Mouse (Mus musculus): ENCODE measurements around the gene Psmd5. TPM values are rescaled to one million over a fixed set of nuclear protein-coding genes. Genes with fewer than 3 reads are reported as not detected.

Gene Psmd5
- 52.0 TPM for polyA plus RNA-seq (2017; shearing (Covaris generic))

DNA sequence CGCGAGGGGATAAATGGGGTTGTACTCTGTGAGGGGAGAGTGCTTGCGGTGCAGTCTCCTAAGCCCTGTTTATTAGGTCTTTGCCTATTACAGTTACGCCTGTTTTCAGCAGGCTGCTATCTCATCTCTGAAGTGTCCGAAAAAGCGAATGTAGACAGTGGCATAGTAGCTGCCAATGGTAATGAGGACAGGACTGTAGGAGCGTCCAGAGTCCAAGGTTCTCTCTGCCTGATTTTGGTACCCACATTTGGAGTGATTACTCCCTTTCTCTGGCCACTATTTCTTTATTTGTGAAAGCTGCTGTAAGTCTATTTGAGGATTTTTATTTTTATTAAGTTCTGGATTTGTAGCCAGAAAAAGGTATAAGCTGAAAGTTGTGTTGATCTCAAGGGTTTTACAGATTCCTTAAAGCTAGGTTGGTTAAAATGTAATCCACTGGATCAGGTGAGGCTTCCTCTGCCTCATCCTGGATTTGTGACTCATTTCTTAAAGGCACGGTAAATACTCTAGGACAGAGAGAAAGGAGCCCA, at the start of gene Psmd5:
Psmd5 (minus strand) TSS at position 153 of the 530 bp plus-strand sequence.

DNA sequence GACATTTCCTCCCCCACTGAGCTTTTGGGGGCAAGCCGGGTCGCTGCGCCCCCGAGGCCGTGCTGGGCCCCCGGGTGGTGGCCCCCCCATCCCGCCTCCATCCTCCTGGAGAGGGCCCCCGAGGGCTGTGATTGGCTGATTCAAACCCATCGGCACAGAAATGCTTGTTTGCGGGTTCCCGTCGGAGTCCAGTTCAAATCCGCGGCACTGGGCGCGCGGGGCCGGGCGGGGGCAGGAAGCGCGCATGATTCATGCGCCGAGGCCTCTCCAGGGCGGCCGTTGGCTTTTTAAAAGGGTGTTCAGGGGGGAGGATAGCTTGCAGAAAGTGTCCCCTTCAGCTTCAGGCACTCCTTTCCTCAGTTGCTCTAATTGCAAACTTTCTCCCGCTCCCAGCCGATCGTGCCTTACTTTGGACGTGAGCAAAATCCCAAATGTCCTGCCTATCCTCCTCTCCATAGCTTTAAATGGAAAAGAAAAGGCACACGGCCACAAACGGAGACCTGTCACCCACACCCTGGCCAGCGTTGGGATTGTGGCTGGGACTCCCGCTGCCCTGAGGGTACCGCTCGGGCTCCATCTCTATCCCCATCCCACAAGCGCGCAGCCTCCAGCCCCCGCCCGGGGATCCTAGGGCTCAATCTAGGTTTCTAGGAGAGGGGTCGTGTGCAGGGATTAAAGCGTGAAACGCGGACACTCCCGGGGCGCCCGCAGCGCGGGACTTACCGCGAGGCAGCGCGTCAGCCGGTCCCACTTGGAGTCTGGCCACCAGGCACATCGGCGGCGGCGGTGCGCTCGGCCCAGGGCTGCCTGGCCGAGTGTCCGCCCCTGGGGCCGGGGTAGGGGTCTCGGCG, 38.7 kb upstream of the Psmd5 start, which contains the start of gene Phf19:
Phf19 (minus strand) TSS at position 809 of the 851 bp plus-strand sequence.

DNA sequence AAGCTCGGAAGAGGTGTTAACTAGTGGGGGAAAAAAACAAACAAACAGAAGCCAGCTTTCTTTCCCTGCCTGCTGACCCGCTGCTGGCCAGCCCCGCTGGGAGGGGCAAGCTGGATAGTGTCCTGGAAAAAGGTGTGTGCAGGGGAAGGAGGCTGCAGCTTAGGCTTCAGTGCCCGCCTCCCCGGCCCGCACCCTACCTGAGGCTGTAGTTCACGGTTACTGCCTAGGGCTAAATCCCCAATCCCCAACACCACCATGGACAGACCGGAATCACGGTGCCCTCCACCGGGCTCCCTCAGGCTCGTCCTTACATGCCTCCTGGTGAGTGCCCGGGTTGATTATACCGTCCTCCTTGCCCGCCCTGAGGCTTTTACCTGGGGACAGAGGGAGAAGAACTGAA, 497 bp downstream of the Psmd5 start, which contains the start of gene Cutal:
Cutal (plus strand) TSS at position 126 of the 400 bp plus-strand sequence.

DNA sequence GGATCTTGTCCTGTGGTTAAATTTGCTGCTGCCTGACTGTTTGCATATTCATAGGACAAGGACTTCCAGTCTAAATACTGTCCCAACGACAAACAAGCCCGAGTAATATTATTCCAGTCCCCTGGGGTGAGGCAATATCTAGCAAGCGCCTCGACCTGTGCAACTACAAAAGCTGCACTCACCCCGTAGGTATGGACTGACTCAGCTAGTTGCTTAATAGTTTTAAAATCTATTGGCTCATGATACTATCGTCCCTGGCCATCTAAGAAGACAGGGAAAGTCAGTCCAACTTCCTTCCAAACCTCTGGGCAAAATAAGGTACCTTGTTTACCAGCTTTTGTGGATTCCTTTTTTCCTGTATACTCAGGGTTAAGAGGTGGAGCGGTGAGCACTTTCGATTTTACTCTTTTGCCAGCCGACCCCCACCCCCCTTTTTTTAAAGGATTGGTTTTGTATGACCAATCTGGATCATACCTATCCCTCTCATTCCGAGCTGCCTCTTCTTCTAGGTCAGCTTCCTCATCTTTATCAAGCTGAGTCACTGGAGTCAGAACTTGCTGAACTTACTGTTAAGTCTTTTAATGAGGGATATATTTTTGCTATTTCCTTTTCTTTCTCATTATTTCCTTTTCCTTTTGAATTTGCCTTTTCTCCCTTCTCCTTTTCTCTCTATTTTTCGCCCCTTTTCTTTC, 41.9 kb downstream of the Psmd5 start, which contains the start of gene Gm34653:
Gm34653 (plus strand) TSS at position 242 of the 692 bp plus-strand sequence.

DNA sequence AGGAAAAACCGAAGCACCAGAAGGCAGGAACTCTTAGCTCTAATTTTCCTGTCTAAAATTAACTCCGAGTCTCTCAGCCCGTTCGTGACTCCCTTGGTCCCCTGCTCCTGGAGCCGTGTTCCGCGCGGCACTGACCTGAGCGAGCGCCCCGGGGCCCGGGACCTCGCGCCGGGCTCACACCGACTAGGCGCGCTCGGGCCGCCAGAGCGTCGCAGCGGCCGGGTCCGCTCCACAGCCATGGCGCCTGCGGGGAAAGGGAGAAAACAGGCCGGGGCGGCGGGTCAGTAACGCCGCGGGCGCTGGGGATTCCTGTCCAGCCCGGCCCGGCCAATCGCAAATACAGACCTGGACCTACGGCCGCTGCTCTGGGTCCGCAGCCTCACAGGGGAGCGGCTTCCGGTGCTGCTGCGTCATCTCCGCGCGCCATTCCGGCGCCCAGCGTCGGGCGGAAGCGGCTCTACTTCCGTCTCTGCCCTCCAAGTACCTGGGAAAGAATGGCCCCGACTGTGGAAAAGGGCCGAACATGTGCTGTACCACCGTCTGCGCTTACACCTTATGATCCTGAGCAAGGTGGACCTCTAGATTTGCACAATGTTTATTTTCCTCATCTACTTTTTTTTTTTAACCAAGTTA, 48.8 kb downstream of the Psmd5 start, which contains the start of gene Fbxw2:
Fbxw2 (minus strand) TSS at position 485 of the 633 bp plus-strand sequence.

Other genes with a start within 250 kb of the Psmd5 start
- gene Gapvd1, start 119.7 kb downstream of the Psmd5 start, polyA plus RNA-seq (2017; shearing (Covaris generic)): 93.4 TPM
- gene Hspa5, start 103.0 kb downstream of the Psmd5 start, polyA plus RNA-seq (2017; shearing (Covaris generic)): 557 TPM
- gene Rabepk, start 75.1 kb downstream of the Psmd5 start, polyA plus RNA-seq (2017; shearing (Covaris generic)): 49.0 TPM
- 65.6 TPM for gene Fbxw2, start 48.7 kb downstream of the Psmd5 start, polyA plus RNA-seq (2017; shearing (Covaris generic))
- not detected for gene Gm34653, start 42.0 kb downstream of the Psmd5 start, polyA plus RNA-seq (2017; shearing (Covaris generic))
- not detected for gene Cutal, start 572 bp downstream of the Psmd5 start, polyA plus RNA-seq (2017; shearing (Covaris generic))
- 1.1 TPM for gene Phf19, start 39.1 kb upstream of the Psmd5 start, polyA plus RNA-seq (2017; shearing (Covaris generic))
- 450 TPM for gene Traf1, start 86.8 kb upstream of the Psmd5 start, polyA plus RNA-seq (2017; shearing (Covaris generic))
- gene Hc, start 186.5 kb upstream of the Psmd5 start, polyA plus RNA-seq (2017; shearing (Covaris generic)): 0.77 TPM
- 3.1 TPM for gene AI182371, start 226.6 kb upstream of the Psmd5 start, polyA plus RNA-seq (2017; shearing (Covaris generic))
- gene Cntrl, start 234.5 kb upstream of the Psmd5 start, polyA plus RNA-seq (2017; shearing (Covaris generic)): 144 TPM